Mouse (Mus musculus) MEL (cell line): ENCODE measurements around the gene Dctn5. TPM values are rescaled to one million over a fixed set of nuclear protein-coding genes. Genes with fewer than 3 reads are reported as not detected.

ENCODE experiments used
- DNase-seq: peaks from one replicate; pipeline ENCODE4 v3.0.0; 2011; ENCODE audit warnings: low read depth, low spot score
- H3K27ac ChIP-seq: 2 replicates; pipeline ENCODE4 v1.5.1; 2012; ENCODE audit warnings: low read depth, mild to moderate bottlenecking, control low read depth, low read length, moderate library complexity; ENCODE audit not compliant: control insufficient read depth
- H3K27me3 ChIP-seq, 2 experiments: fragments of 150-350 bp in 1 of 2; sonication (generic) in 1 of 2; 2 replicates each; pipeline ENCODE4 v1.6.1; 2012; ENCODE audit warnings: low read length in 2 of 2, mild to moderate bottlenecking in 2 of 2, improper control_type of control experiment in 1 of 2, moderate library complexity in 1 of 2; ENCODE audit not compliant: insufficient read depth in 2 of 2, control insufficient read depth in 1 of 2
- H3K36me3 ChIP-seq, 2 experiments: 2 replicates each; pipeline ENCODE4 v1.6.1; 2012 to 2014; ENCODE audit warnings: low read length in 2 of 2, improper control_type of control experiment in 1 of 2, inconsistent platforms in 1 of 2, mild to moderate bottlenecking in 1 of 2; ENCODE audit not compliant: insufficient read depth in 2 of 2, control insufficient read depth in 1 of 2
- H3K4me1 ChIP-seq, 2 experiments: fragments of 150-350 bp in 1 of 2; sonication (generic) in 1 of 2; 2 replicates each; pipeline ENCODE4 v1.6.1; 2012; ENCODE audit warnings: low read length in 2 of 2, improper control_type of control experiment in 1 of 2, mild to moderate bottlenecking in 1 of 2; ENCODE audit not compliant: insufficient read depth in 2 of 2, control insufficient read depth in 1 of 2
- H3K4me3 ChIP-seq, 2 experiments: fragments of 150-350 bp in 1 of 2; sonication (generic) in 1 of 2; 2 replicates each; pipeline ENCODE4 v1.5.1; 2012; ENCODE audit warnings: low read depth in 2 of 2, low read length in 2 of 2, mild to moderate bottlenecking in 2 of 2, moderate library complexity in 2 of 2, control low read depth in 1 of 2, improper control_type of control experiment in 1 of 2; ENCODE audit not compliant: control insufficient read depth in 1 of 2, insufficient read depth in 1 of 2
- H3K79me2 ChIP-seq: 2 replicates; pipeline ENCODE4 v1.6.1; 2012; ENCODE audit warnings: mild to moderate bottlenecking, low read length, moderate library complexity; ENCODE audit not compliant: control insufficient read depth, poor library complexity, insufficient read depth
- H3K9ac ChIP-seq: 2 replicates; pipeline ENCODE4 v1.6.1; 2012; ENCODE audit warnings: low read depth, mild to moderate bottlenecking, control low read depth, low read length, moderate library complexity; ENCODE audit not compliant: control insufficient read depth, poor library complexity, severe bottlenecking
- H3K9me3 ChIP-seq: fragments of 150-350 bp; sonication (generic); replicated peaks from 2 replicates; pipeline ENCODE4 v1.6.1; 2012; ENCODE audit warnings: mild to moderate bottlenecking, low read length, improper control_type of control experiment, moderate library complexity; ENCODE audit not compliant: insufficient read depth
- CHD1 ChIP-seq: IDR thresholded peaks from 2 replicates; pipeline ENCODE4 v1.6.1; 2012; ENCODE audit warnings: low read depth, mild to moderate bottlenecking, inconsistent platforms, low read length, improper control_type of control experiment
- CTCF ChIP-seq, 3 experiments: IDR thresholded peaks in 2 of 3; conservative IDR thresholded peaks in 1 of 3; 2 replicates each; pipeline ENCODE4 v1.5.1; 2011 to 2012; ENCODE audit warnings: low read length in 3 of 3, low read depth in 2 of 3, mild to moderate bottlenecking in 2 of 3, improper control_type of control experiment in 1 of 3, inconsistent platforms in 1 of 3, mixed read lengths in 1 of 3, moderate library complexity in 1 of 3; ENCODE audit not compliant: control insufficient read depth in 1 of 3, insufficient read depth in 1 of 3, poor library complexity in 1 of 3, severe bottlenecking in 1 of 3
- EP300 ChIP-seq, 2 experiments: IDR thresholded peaks; 2 replicates each; pipeline ENCODE4 v1.6.1; 2011; ENCODE audit warnings: improper control_type of control experiment in 2 of 2, low read length in 2 of 2, low read depth in 1 of 2, mild to moderate bottlenecking in 1 of 2
- GATA1 ChIP-seq: IDR thresholded peaks from 2 replicates; pipeline ENCODE4 v1.6.1; 2011; ENCODE audit warnings: low read depth, low read length, improper control_type of control experiment
- JUND ChIP-seq: IDR thresholded peaks from 2 replicates; pipeline ENCODE4 v1.6.1; 2011; ENCODE audit warnings: low read depth, mild to moderate bottlenecking, improper control_type of control experiment, low read length
- KAT2A ChIP-seq: conservative IDR thresholded peaks from 2 replicates; pipeline ENCODE4 v1.6.1; 2012; ENCODE audit warnings: low read depth, low read length, improper control_type of control experiment, inconsistent platforms
- MAFK ChIP-seq: IDR thresholded peaks from 2 replicates; pipeline ENCODE4 v1.6.1; 2011; ENCODE audit warnings: low read depth, mild to moderate bottlenecking, low read length, improper control_type of control experiment, borderline replicate concordance
- MXI1 ChIP-seq: IDR thresholded peaks from 2 replicates; pipeline ENCODE4 v1.6.1; 2011; ENCODE audit warnings: mild to moderate bottlenecking, low read depth, low read length, improper control_type of control experiment
- POLR2AphosphoS2 ChIP-seq: IDR thresholded peaks from 2 replicates; pipeline ENCODE4 v1.6.1; 2011; ENCODE audit warnings: low read length, improper control_type of control experiment
- POLR2AphosphoS5 ChIP-seq: IDR thresholded peaks from 2 replicates; pipeline ENCODE4 v1.6.1; 2012; ENCODE audit warnings: low read depth, borderline replicate concordance, mild to moderate bottlenecking, inconsistent platforms, low read length, moderate library complexity, mixed read lengths
- RAD21 ChIP-seq: IDR thresholded peaks from 2 replicates; pipeline ENCODE4 v1.6.1; 2011; ENCODE audit warnings: mild to moderate bottlenecking, low read depth, low read length, improper control_type of control experiment
- SIN3A ChIP-seq: IDR thresholded peaks from 2 replicates; pipeline ENCODE4 v1.6.1; 2012; ENCODE audit warnings: low read length, improper control_type of control experiment, inconsistent platforms
- SMC3 ChIP-seq: IDR thresholded peaks from 2 replicates; pipeline ENCODE4 v1.6.1; 2011; ENCODE audit warnings: low read depth, low read length, improper control_type of control experiment
- TAL1 ChIP-seq: IDR thresholded peaks from 2 replicates; pipeline ENCODE4 v1.6.1; 2012; ENCODE audit warnings: mild to moderate bottlenecking, inconsistent platforms, low read length, moderate library complexity, mixed read lengths
- USF1 ChIP-seq: IDR thresholded peaks from 2 replicates; pipeline ENCODE4 v1.6.1; 2014; ENCODE audit warnings: low read depth, mild to moderate bottlenecking, inconsistent platforms, low read length, improper control_type of control experiment, moderate library complexity
- ZC3H11A ChIP-seq: IDR thresholded peaks from 2 replicates; pipeline ENCODE4 v1.6.1; 2012; ENCODE audit warnings: low read depth, mild to moderate bottlenecking, inconsistent platforms, low read length, improper control_type of control experiment
- ZMIZ1 ChIP-seq: IDR thresholded peaks from 2 replicates; pipeline ENCODE4 v1.6.1; 2012; ENCODE audit warnings: low read depth, mild to moderate bottlenecking, inconsistent platforms, low read length, improper control_type of control experiment, moderate library complexity
- ZNF384 ChIP-seq: IDR thresholded peaks from 2 replicates; pipeline ENCODE4 v1.6.1; 2012; ENCODE audit warnings: low read depth, mild to moderate bottlenecking, inconsistent platforms, low read length, improper control_type of control experiment
- polyA plus RNA-seq, 2 experiments: library from polyadenylated mRNA; stranded (reverse) in 1 of 2; unstranded in 1 of 2; fragments of >175 nt in 1 of 2; fragments of >200 nt in 1 of 2; gene quantifications; 2 replicates each; pipeline versions ENCODE4 v1.2.1 to v1.2.4; 2012; ENCODE audit warnings: low replicate concordance in 2 of 2, low read depth in 1 of 2; ENCODE audit not compliant: insufficient read length in 2 of 2, insufficient read depth in 1 of 2, missing spikeins in 1 of 2
- total RNA-seq: library from RNA; depleted of rRNA; stranded (reverse); fragments of 300-350 nt; gene quantifications from 2 replicates; pipeline ENCODE4 v1.2.3, GENCODE M21; 2012

The Dctn5 gene
- total and polyA plus RNA-seq, 3 experiments: 54.2 to 203 (median 71.3) TPM

GRCm38 (mm10) chr7:122186043-122186442 lies 53.2 kb downstream of the Dctn5 start, which contains the start of gene Ern2:
Ern2 (minus strand) TSS chr7:122186207.
- no peak within 1 kb of the TSS for H3K9ac ChIP-seq
- no peak for TF ChIP-seq MAFK
- TF ChIP-seq CTCF (IDR thresholded peaks at IDR 0.05 in 2 of 3, conservative IDR thresholded peaks at IDR 0.05 in 1 of 3; ENCODE audit: control insufficient read depth in 1 of 3, insufficient read depth in 1 of 3, low read depth in 2 of 3, low read length in 3 of 3, poor library complexity in 1 of 3, severe bottlenecking in 1 of 3): no peak
- TF ChIP-seq USF1: no peak
- no peak for TF ChIP-seq MXI1
- no peak for TF ChIP-seq CHD1
- TF ChIP-seq ZMIZ1: no peak
- TF ChIP-seq KAT2A: no peak
- TF ChIP-seq TAL1: no peak
- TF ChIP-seq JUND: no peak
- TF ChIP-seq POLR2AphosphoS2: no peak
- no peak for TF ChIP-seq ZNF384
- no peak for TF ChIP-seq POLR2AphosphoS5
- no peak for TF ChIP-seq EP300 (IDR thresholded peaks at IDR 0.05; ENCODE audit: low read depth in 1 of 2, low read length in 2 of 2)
- TF ChIP-seq SIN3A: no peak
- TF ChIP-seq GATA1: no peak

GRCm38 (mm10) chr7:122189484-122189883 lies 56.6 kb downstream of the Dctn5 start:
- Histone ChIP-seq H3K4me3 (no peak overlapping the region), H3K36me3 (no peaks in the 10 kb centered on the region), H3K4me1 (no peaks in the 10 kb centered on the region), H3K9me3 (no peaks in the 10 kb centered on the region), H3K27me3 (no peaks in the 10 kb centered on the region), H3K27ac (no peak overlapping the region), H3K79me2 (no peaks in the 10 kb centered on the region), H3K9ac (no peak overlapping the region)
- DNase-seq: peak; percentile 72
- TF ChIP-seq CTCF (IDR thresholded peaks at IDR 0.05 in 2 of 3, conservative IDR thresholded peaks at IDR 0.05 in 1 of 3; ENCODE audit: control insufficient read depth in 1 of 3, insufficient read depth in 1 of 3, low read depth in 2 of 3, low read length in 3 of 3, poor library complexity in 1 of 3, severe bottlenecking in 1 of 3) (peak; percentile 75 to 85 (median 78)), SMC3 (peak; percentile 57), ZNF384 (0 out of 2 replicates have a peak, but pooled peaks have one; percentile 31), RAD21 (peak; percentile 42), POLR2AphosphoS5 (no peak), ZC3H11A (0 out of 2 replicates have a peak, but pooled peaks have one; percentile 13)

More at GRCm38 (mm10) chr7:122186043-122186442, 53.2 kb downstream of the Dctn5 start, which contains the start of gene Ern2:
- DNase-seq: no peak
- Histone ChIP-seq H3K36me3 (no peaks in the 10 kb centered on the region), H3K9me3 (no peaks in the 10 kb centered on the region), H3K4me3 (no peak within 1 kb of the TSS), H3K4me1 (no peaks in the 10 kb centered on the region), H3K79me2 (no peaks in the 10 kb centered on the region), H3K27me3 (no peaks in the 10 kb centered on the region; a peak in 2 of 4 replicates), H3K27ac (no peak within 1 kb of the TSS)
